Mouse (Mus musculus): ENCODE results near the gene Rnf151.

- TF ChIP-seq CTCF (IDR thresholded peaks at IDR 0.05; ENCODE audit: extremely low read depth, insufficient read depth, insufficient read length, insufficient replicate concordance) (no peak), POLR2A (IDR thresholded peaks at IDR 0.05; ENCODE audit: low read depth, low read length) (no peak)
Observed at GRCm38 (mm10) chr17:24739926-24740325, 22.1 kb upstream of the Rnf151 start.

Data from spleen, adult 2 months (tissue).